Comparison of ENCODE assay signal across 8 mouse cellular contexts in genomic region chr4:136876971-136877370, GRCm38 (mm10). TPM values are rescaled to one million over a fixed set of nuclear protein-coding genes. Genes with fewer than 3 reads are reported as not detected.
A peak's percentile ranks its signal among the peaks of the same experiment; 100 is the strongest.
DNase-seq lines count a peak whose midpoint lies in the region; ATAC-seq and TF ChIP-seq lines count a peak whose summit lies in the region.

No protein-coding gene starts in this region.

- intact Hi-C loops in left cerebral cortex, postnatal 36 days (cut with DNase I) = loop anchor here (2.0 kb wide), 1 partner anchor 228 kb away; no protein-coding TSS in a partner anchor

- DNase-seq in heart, postnatal 4 days = peak; percentile 71
- DNase-seq in heart, embryonic 10.5 days (ENCODE audit: low spot score) = no peak
- DNase-seq in ES-E14 (ENCODE audit: low read depth, low spot score) = no peak
- DNase-seq in cerebellum, postnatal 10 days = peak; percentile 95 to 97
- DNase-seq in left cerebral cortex, postnatal 36 days (ENCODE audit: low spot score in 2 of 2) = peak; percentile 32 to 47
- DNase-seq in retina, postnatal 7 days (ENCODE audit: low read depth, low spot score) = peak; percentile 72

- H3K27ac ChIP-seq in heart, embryonic 10.5 days = no peak overlapping the region
- no peak overlapping the region for H3K27ac ChIP-seq in ES-E14 (ENCODE audit: insufficient read depth, low read depth, low read length, poor library complexity, severe bottlenecking)

- H3K9me3 ChIP-seq in heart, embryonic 10.5 days = no peaks in the 10 kb centered on the region
- H3K9me3 ChIP-seq in ES-E14 (ENCODE audit: control insufficient read depth, insufficient read depth, low read depth, low read length) = no peaks in the 10 kb centered on the region

- in situ Hi-C loops in ES-E14 (cut with MboI; ENCODE audit: low sequenced_read_pairs in 2 of 2, unreplicated experiment in 2 of 2) = loop anchor here in 1 of 2 experiments (10.0 kb wide), 1 partner anchor 222 kb away; no protein-coding TSS in a partner anchor

- no peak overlapping the region for H3K4me3 ChIP-seq in heart, embryonic 10.5 days
- H3K4me3 ChIP-seq in ES-E14 (ENCODE audit: insufficient read depth in 1 of 2, low read depth in 1 of 2, low read length in 2 of 2, poor library complexity in 1 of 2, severe bottlenecking in 1 of 2) = no peak overlapping the region

- 26% methylated on average over 7 of the region's 7 CpGs for WGBS in heart, embryonic 10.5 days

- peak; percentile 48 to 62 for ATAC-seq in hematopoietic stem cell, adult 5-6 weeks (replicated peaks in 1 of 2; ENCODE audit: insufficient read depth in 1 of 2, low FRiP score in 2 of 2, low TSS enrichment in 1 of 2, low read depth in 1 of 2, poor library complexity in 2 of 2, severe bottlenecking in 2 of 2)
- ATAC-seq in monocyte, adult 5-6 weeks (replicated peaks; ENCODE audit: insufficient number of reproducible peaks, low FRiP score, low TSS enrichment, poor library complexity, severe bottlenecking) = no peak

- peaks cover 64% of the 10 kb centered on the region for H3K27me3 ChIP-seq in heart, embryonic 10.5 days (ENCODE audit: insufficient read depth, poor library complexity, severe bottlenecking)

- H3K4me1 ChIP-seq in heart, embryonic 10.5 days = no peaks in the 10 kb centered on the region
- no peaks in the 10 kb centered on the region for H3K4me1 ChIP-seq in ES-E14 (ENCODE audit: control insufficient read depth in 2 of 2, insufficient read depth in 2 of 2, low read length in 2 of 2, poor library complexity in 1 of 2)

- no peak overlapping the region for H3K9ac ChIP-seq in ES-E14 (ENCODE audit: insufficient read depth, low read depth, low read length, poor library complexity, severe bottlenecking)

- H3K36me3 ChIP-seq in heart, embryonic 10.5 days = no peaks in the 10 kb centered on the region
- H3K36me3 ChIP-seq in ES-E14 (ENCODE audit: control insufficient read depth, insufficient read depth, low read length, poor library complexity, severe bottlenecking) = no peaks in the 10 kb centered on the region

TF ChIP-seq in ES-E14, 5 proteins besides CTCF, POLR2A, EP300 and RAD21:
- TF ChIP-seq ZC3H11A (IDR thresholded peaks at IDR 0.05; ENCODE audit: borderline replicate concordance, low read depth, low read length) (peak; percentile 48; the same call in 1 of the 2 replicates), MAFK (IDR thresholded peaks at IDR 0.05; ENCODE audit: insufficient read depth, low read depth, low read length) (no peak)

RNA-seq across cellular contexts. Expression of gene C1qb, which starts 9.0 kb away (rescaled TPM):
- 10 to 100 TPM; 14.6 to 17.9 TPM for total RNA-seq in heart, postnatal 4 days (2021)
- polyA plus RNA-seq in heart, embryonic 10.5 days (2016; fragmentation: Nextera tagmentation; extraction: Ambion mirVana) = 4.5 and 13.4 TPM in 2 replicates
- not detected in 2 replicates for total RNA-seq in ES-E14 (2012; rRNA removed)
- total RNA-seq in hematopoietic stem cell, adult 5-6 weeks (2017) = 0.25 and 0.31 TPM in 2 replicates
- total RNA-seq in left cerebral cortex, postnatal 36 days (2021) = 10 to 100 TPM; 55.7 to 58.1 TPM
- total RNA-seq in monocyte, adult 5-6 weeks (2017) = 0.87 TPM in 1 of 3 replicates, not detected in the others

RNA-seq across cellular contexts. Expression of gene C1qc, which starts 15.9 kb away (rescaled TPM):
- total RNA-seq in heart, postnatal 4 days (2021) = 10 to 100 TPM; 11.5 to 13.8 TPM
- polyA plus RNA-seq in heart, embryonic 10.5 days (2016; fragmentation: Nextera tagmentation; extraction: Ambion mirVana) = 1.3 and 4.7 TPM in 2 replicates
- not detected in 2 replicates for total RNA-seq in ES-E14 (2012; rRNA removed)
- 1.3 and 1.4 TPM in 2 replicates for total RNA-seq in hematopoietic stem cell, adult 5-6 weeks (2017)
- 10 to 100 TPM; 40.6 to 47.2 TPM for total RNA-seq in left cerebral cortex, postnatal 36 days (2021)
- not detected in 3 replicates for total RNA-seq in monocyte, adult 5-6 weeks (2017)

RNA-seq across cellular contexts. Expression of gene C1qa, which starts 21.6 kb away (rescaled TPM):
- total RNA-seq in heart, postnatal 4 days (2021) = 10 to 100 TPM; 14.5 to 14.7 TPM
- 1.3 and 4.2 TPM in 2 replicates for polyA plus RNA-seq in heart, embryonic 10.5 days (2016; fragmentation: Nextera tagmentation; extraction: Ambion mirVana)
- total RNA-seq in ES-E14 (2012; rRNA removed) = not detected in 2 replicates
- 1.1 TPM in 1 of 2 replicates, not detected in the other for total RNA-seq in hematopoietic stem cell, adult 5-6 weeks (2017)
- 10 to 100 TPM; 49.6 to 50.7 TPM for total RNA-seq in left cerebral cortex, postnatal 36 days (2021)
- 0.32 TPM in 1 of 3 replicates, not detected in the others for total RNA-seq in monocyte, adult 5-6 weeks (2017)

RNA-seq across cellular contexts. Expression of gene Ephb2, which starts 41.2 kb away (rescaled TPM):
- total RNA-seq in heart, postnatal 4 days (2021) = 1 to 10 TPM; 1.9 to 2.3 TPM
- polyA plus RNA-seq in heart, embryonic 10.5 days (2016; fragmentation: Nextera tagmentation; extraction: Ambion mirVana) = 2.6 and 4.2 TPM in 2 replicates
- total RNA-seq in ES-E14 (2012; rRNA removed) = 15.5 and 37.5 TPM in 2 replicates
- 3.9 and 7.2 TPM in 2 replicates for total RNA-seq in hematopoietic stem cell, adult 5-6 weeks (2017)
- 10 to 100 TPM; 16.9 to 18.0 TPM for total RNA-seq in left cerebral cortex, postnatal 36 days (2021)
- total RNA-seq in monocyte, adult 5-6 weeks (2017) = 0.10 TPM in 1 of 3 replicates, not detected in the others

Comparison
In these comparisons a context has a peak if more than half of its experiments do, and no peak if none do; other contexts are left out.
1. DNase-seq: peak in heart, postnatal 4 days (single experiment), cerebellum, postnatal 10 days (2 of 2), left cerebral cortex, postnatal 36 days (2 of 2) and retina, postnatal 7 days (single experiment); none in heart, embryonic 10.5 days (single experiment) and ES-E14 (single experiment).